Mouse (Mus musculus): ENCODE measurements at regions not wholly inside any gene's neighbourhood (a gene's known extent, or its start where the extent isn't known, plus 50 kb on each side); places are given as distances from the start of the nearest gene placed in this dataset.

GRCm38 (mm10) chr5:43094329-43094898, 138.6 kb upstream of the Cpeb2 start:
- Histone ChIP-seq H3K27me3 (ENCODE audit: control insufficient read depth, insufficient read depth, insufficient read length) (no peaks in the 10 kb centered on the region), H3K79me3 (ENCODE audit: low read depth) (no peaks in the 10 kb centered on the region), H3K79me2 (ENCODE audit: control insufficient read depth, insufficient read depth) (no peaks in the 10 kb centered on the region), H3K36me3 (ENCODE audit: control insufficient read depth, insufficient read depth) (no peaks in the 10 kb centered on the region), H3K4me3 (ENCODE audit: insufficient read depth, poor library complexity, severe bottlenecking) (no peak overlapping the region), H3ac (ENCODE audit: control insufficient read depth, insufficient read length, low read depth) (no peak overlapping the region)
- TF ChIP-seq USF1 (IDR thresholded peaks at IDR 0.05; ENCODE audit: low read depth): peak; percentile 17
- no peak for TF ChIP-seq MYOG (IDR thresholded peaks at IDR 0.05; ENCODE audit: control insufficient read depth, extremely low read depth, insufficient read length)
- TF ChIP-seq MYOD1 (IDR thresholded peaks at IDR 0.05; ENCODE audit: control insufficient read depth, insufficient read length, low read depth): peak; percentile 48
- no peak for TF ChIP-seq FOSL1 (IDR thresholded peaks at IDR 0.05; ENCODE audit: insufficient read depth, low read length, poor library complexity, severe bottlenecking)
- TF ChIP-seq CTCF (IDR thresholded peaks at IDR 0.05; ENCODE audit: control insufficient read depth, insufficient read depth, insufficient read length): no peak

GRCm38 (mm10) chr5:43102000-43102459, 130.9 kb upstream of the Cpeb2 start:
- TF ChIP-seq CTCF (IDR thresholded peaks at IDR 0.05; ENCODE audit: control insufficient read depth, insufficient read depth, insufficient read length) (no peak), FOSL1 (IDR thresholded peaks at IDR 0.05; ENCODE audit: insufficient read depth, low read length, poor library complexity, severe bottlenecking) (no peak), MAX (IDR thresholded peaks at IDR 0.05) (no peak), USF1 (IDR thresholded peaks at IDR 0.05; ENCODE audit: low read depth) (no peak), MYOD1 (IDR thresholded peaks at IDR 0.05; ENCODE audit: control insufficient read depth, insufficient read length, low read depth) (no peak), MYOG (IDR thresholded peaks at IDR 0.05; ENCODE audit: control insufficient read depth, extremely low read depth, insufficient read length) (no peak)
- Histone ChIP-seq H3K27me3 (ENCODE audit: control insufficient read depth, insufficient read depth, insufficient read length) (no peaks in the 10 kb centered on the region), H3K4me3 (ENCODE audit: insufficient read depth, poor library complexity, severe bottlenecking) (no peak overlapping the region), H3K79me3 (ENCODE audit: low read depth) (no peaks in the 10 kb centered on the region), H3ac (ENCODE audit: control insufficient read depth, insufficient read length, low read depth) (no peak overlapping the region), H3K36me3 (ENCODE audit: control insufficient read depth, insufficient read depth) (no peaks in the 10 kb centered on the region), H3K79me2 (ENCODE audit: control insufficient read depth, insufficient read depth) (no peaks in the 10 kb centered on the region)

GRCm38 (mm10) chr5:43102590-43102989, 130.4 kb upstream of the Cpeb2 start:
- Histone ChIP-seq H3K36me3 (ENCODE audit: control insufficient read depth, insufficient read depth) (no peaks in the 10 kb centered on the region), H3K79me3 (ENCODE audit: low read depth) (no peaks in the 10 kb centered on the region), H3K27me3 (ENCODE audit: control insufficient read depth, insufficient read depth, insufficient read length) (no peaks in the 10 kb centered on the region), H3ac (ENCODE audit: control insufficient read depth, insufficient read length, low read depth) (no peak overlapping the region), H3K4me3 (ENCODE audit: insufficient read depth, poor library complexity, severe bottlenecking) (no peak overlapping the region), H3K79me2 (ENCODE audit: control insufficient read depth, insufficient read depth) (no peaks in the 10 kb centered on the region)
- TF ChIP-seq MYOG (IDR thresholded peaks at IDR 0.05; ENCODE audit: control insufficient read depth, extremely low read depth, insufficient read length): no peak
- no peak for TF ChIP-seq USF1 (IDR thresholded peaks at IDR 0.05; ENCODE audit: low read depth)
- TF ChIP-seq CTCF (IDR thresholded peaks at IDR 0.05; ENCODE audit: control insufficient read depth, insufficient read depth, insufficient read length): no peak
- TF ChIP-seq MYOD1 (IDR thresholded peaks at IDR 0.05; ENCODE audit: control insufficient read depth, insufficient read length, low read depth): no peak
- TF ChIP-seq CEBPB (IDR thresholded peaks at IDR 0.05; ENCODE audit: low read depth): no peak
- no peak for TF ChIP-seq FOSL1 (IDR thresholded peaks at IDR 0.05; ENCODE audit: insufficient read depth, low read length, poor library complexity, severe bottlenecking)
- TF ChIP-seq MAX (IDR thresholded peaks at IDR 0.05): no peak

GRCm38 (mm10) chr5:43103728-43104127, 129.2 kb upstream of the Cpeb2 start:
- no peaks in the 10 kb centered on the region for H3K36me3 ChIP-seq (ENCODE audit: control insufficient read depth, insufficient read depth)

GRCm38 (mm10) chr5:43105528-43105927, 127.4 kb upstream of the Cpeb2 start:
- Histone ChIP-seq H3K79me3 (ENCODE audit: low read depth) (no peaks in the 10 kb centered on the region), H3K27me3 (ENCODE audit: control insufficient read depth, insufficient read depth, insufficient read length) (no peaks in the 10 kb centered on the region), H3K79me2 (ENCODE audit: control insufficient read depth, insufficient read depth) (no peaks in the 10 kb centered on the region), H3K36me3 (ENCODE audit: control insufficient read depth, insufficient read depth) (no peaks in the 10 kb centered on the region), H3ac (ENCODE audit: control insufficient read depth, insufficient read length, low read depth) (no peak overlapping the region), H3K4me3 (ENCODE audit: insufficient read depth, poor library complexity, severe bottlenecking) (no peak overlapping the region)
- TF ChIP-seq MAX (IDR thresholded peaks at IDR 0.05) (no peak), CTCF (IDR thresholded peaks at IDR 0.05; ENCODE audit: control insufficient read depth, insufficient read depth, insufficient read length) (no peak), CEBPB (IDR thresholded peaks at IDR 0.05; ENCODE audit: low read depth) (no peak)

More at GRCm38 (mm10) chr5:43103728-43104127, 129.2 kb upstream of the Cpeb2 start:
- no peak for TF ChIP-seq CTCF (IDR thresholded peaks at IDR 0.05; ENCODE audit: control insufficient read depth, insufficient read depth, insufficient read length)
- TF ChIP-seq MYOG (IDR thresholded peaks at IDR 0.05; ENCODE audit: control insufficient read depth, extremely low read depth, insufficient read length): no peak
- TF ChIP-seq CEBPB (IDR thresholded peaks at IDR 0.05; ENCODE audit: low read depth): no peak
- TF ChIP-seq MYOD1 (IDR thresholded peaks at IDR 0.05; ENCODE audit: control insufficient read depth, insufficient read length, low read depth): no peak
- no peak for TF ChIP-seq FOSL1 (IDR thresholded peaks at IDR 0.05; ENCODE audit: insufficient read depth, low read length, poor library complexity, severe bottlenecking)
- Histone ChIP-seq H3K79me3 (ENCODE audit: low read depth) (no peaks in the 10 kb centered on the region), H3K27me3 (ENCODE audit: control insufficient read depth, insufficient read depth, insufficient read length) (no peaks in the 10 kb centered on the region), H3K4me3 (ENCODE audit: insufficient read depth, poor library complexity, severe bottlenecking) (no peak overlapping the region), H3ac (ENCODE audit: control insufficient read depth, insufficient read length, low read depth) (no peak overlapping the region), H3K79me2 (ENCODE audit: control insufficient read depth, insufficient read depth) (no peaks in the 10 kb centered on the region)

Measured in C2C12 (cell line).